Mouse (Mus musculus) liver, postnatal 0 days (tissue): ENCODE results near the gene Vezf1. TPM values are rescaled to one million over a fixed set of nuclear protein-coding genes. Genes with fewer than 3 reads are reported as not detected.

ENCODE experiments used
- ATAC-seq: fragments of 200-750 bp; cut with Nextera tagmentation; 2 replicates; pipeline ENCODE4 v1.8.0; 2017; ENCODE audit warnings: mild to moderate bottlenecking, moderate library complexity
- DNase-seq: peaks from one replicate; pipeline ENCODE4 v3.0.0-alpha.2; 2016
- H3K27ac ChIP-seq: fragments of 300-500 bp; sonication (generic); 2 replicates; pipeline ENCODE4 v1.5.1; 2014; ENCODE audit warnings: antibody characterized with exemption, moderate library complexity, mild to moderate bottlenecking, low read depth
- H3K27me3 ChIP-seq: fragments of 300-500 bp; sonication (generic); 2 replicates; pipeline ENCODE4 v1.6.1; 2014; ENCODE audit warnings: low read length, control low read depth, mixed read lengths; ENCODE audit not compliant: insufficient read depth
- H3K36me3 ChIP-seq: fragments of 300-500 bp; sonication (generic); replicated peaks from 2 replicates; pipeline ENCODE4 v1.6.1; 2014; ENCODE audit warnings: mild to moderate bottlenecking, control low read depth, low read length, moderate library complexity, mixed read lengths; ENCODE audit not compliant: insufficient read depth
- H3K4me1 ChIP-seq: fragments of 300-500 bp; sonication (generic); 2 replicates; pipeline ENCODE4 v1.6.1; 2014; ENCODE audit warnings: antibody characterized with exemption, mild to moderate bottlenecking, control low read depth; ENCODE audit not compliant: insufficient read depth
- H3K4me2 ChIP-seq: fragments of 300-500 bp; sonication (generic); 2 replicates; pipeline ENCODE4 v1.6.1; 2014; ENCODE audit warnings: low read depth, mild to moderate bottlenecking, low read length, moderate library complexity, mixed read lengths
- H3K4me3 ChIP-seq: fragments of 300-500 bp; sonication (generic); 2 replicates; pipeline ENCODE4 v1.5.1; 2014; ENCODE audit warnings: low read depth, low read length
- H3K9ac ChIP-seq: fragments of 300-500 bp; sonication (generic); replicated peaks from 2 replicates; pipeline ENCODE4 v1.6.1; 2014; ENCODE audit warnings: mild to moderate bottlenecking, moderate library complexity
- H3K9me3 ChIP-seq: fragments of 300-500 bp; sonication (generic); 2 replicates; pipeline ENCODE4 v1.6.1; 2016; ENCODE audit warnings: mild to moderate bottlenecking, control low read depth, low read length, mixed read lengths
- CTCF ChIP-seq: sonication (generic); IDR thresholded peaks from 2 replicates; pipeline ENCODE4 v1.5.1; 2016; ENCODE audit warnings: antibody characterized with exemption, low read depth
- EP300 ChIP-seq: IDR thresholded peaks from 2 replicates; pipeline ENCODE4 v1.6.1; 2016; ENCODE audit warnings: antibody characterized with exemption, low read depth, mild to moderate bottlenecking
- WGBS: fragments of 180-500 bp; shearing (Covaris S2); extraction: QIAGEN DNeasy Blood & Tissue Kit; methylation state at CpG from one replicate; pipeline ENCODE4 v1.1.7; 2014; ENCODE audit not compliant: insufficient replicate concordance; 5-methylcytosine and 5-hydroxymethylcytosine counted together
- polyA plus RNA-seq: library from polyadenylated mRNA; unstranded; fragments of >200 nt; fragmentation: Nextera tagmentation; extraction: Ambion mirVana; gene quantifications from 2 replicates; pipeline ENCODE4 v1.2.1, GENCODE M21; 2015

Gene Vezf1
- polyA plus RNA-seq, 1 experiment from 2014 or later = 6.3 TPM

- ATAC-seq (no peak), DNase-seq (no peak)
- H3K4me3 ChIP-seq = no peak overlapping the region
- WGBS = 46% methylated on average over 5 of the region's 5 CpGs
- no peaks in the 10 kb centered on the region for H3K9me3 ChIP-seq
- no peak overlapping the region for H3K4me2 ChIP-seq
- H3K27me3 ChIP-seq = no peaks in the 10 kb centered on the region
- H3K27ac ChIP-seq = no peak overlapping the region
- TF ChIP-seq CTCF (no peak), EP300 (no peak)
- no peaks in the 10 kb centered on the region for H3K36me3 ChIP-seq
- H3K9ac ChIP-seq = no peak overlapping the region
- peaks cover 9% of the 10 kb centered on the region for H3K4me1 ChIP-seq
These were observed 21.1 kb downstream of the Vezf1 start for GRCm38 (mm10) chr11:88089150-88089549.

- Histone ChIP-seq H3K27me3 (0 out of 2 replicates have a peak, but pooled peaks cover 3% of the 10 kb centered on the region), H3K4me3 (no peak overlapping the region), H3K4me2 (no peak overlapping the region), H3K4me1 (peaks cover 9% of the 10 kb centered on the region), H3K36me3 (no peaks in the 10 kb centered on the region), H3K9me3 (no peaks in the 10 kb centered on the region), H3K27ac (no peak overlapping the region), H3K9ac (no peak overlapping the region)
- TF ChIP-seq EP300 (no peak), CTCF (no peak)
- DNase-seq = no peak
- 50% methylated on average over 5 of the region's 5 CpGs for WGBS
- no peak for ATAC-seq
These were observed 22.2 kb downstream of the Vezf1 start for GRCm38 (mm10) chr11:88090293-88090692.

GRCm38 (mm10) chr11:88091949-88092348 lies 23.9 kb downstream of the Vezf1 start:
- TF ChIP-seq CTCF (no peak), EP300 (no peak)
- no peak overlapping the region for H3K9ac ChIP-seq
- no peak overlapping the region for H3K4me3 ChIP-seq
- no peak overlapping the region for H3K27ac ChIP-seq
- 19% methylated on average over 1 of the region's 1 CpGs for WGBS
- no peak overlapping the region for H3K4me2 ChIP-seq
- DNase-seq = no peak
- peaks cover 3% of the 10 kb centered on the region; the same call in 1 of the 2 replicates for H3K27me3 ChIP-seq
- H3K4me1 ChIP-seq = peaks cover 6% of the 10 kb centered on the region
- no peaks in the 10 kb centered on the region for H3K36me3 ChIP-seq
- ATAC-seq = no peak
- no peaks in the 10 kb centered on the region for H3K9me3 ChIP-seq

- H3K4me2 ChIP-seq = no peak overlapping the region
- no peaks in the 10 kb centered on the region for H3K9me3 ChIP-seq
- H3K4me1 ChIP-seq = peaks cover 8% of the 10 kb centered on the region
- H3K4me3 ChIP-seq = no peak overlapping the region
- no peaks in the 10 kb centered on the region for H3K36me3 ChIP-seq
- no peak for ATAC-seq
- H3K27me3 ChIP-seq = peaks cover 40% of the 10 kb centered on the region
- TF ChIP-seq CTCF = no peak
- no peak for TF ChIP-seq EP300
- 26% methylated on average over 4 of the region's 4 CpGs for WGBS
- DNase-seq = no peak
- no peak overlapping the region for H3K9ac ChIP-seq
- no peak overlapping the region for H3K27ac ChIP-seq
These were observed 29.1 kb downstream of the Vezf1 start for GRCm38 (mm10) chr11:88097173-88097572.

GRCm38 (mm10) chr11:88098021-88098729 lies 30.1 kb downstream of the Vezf1 start, which contains the start of gene Cuedc1:
TSS of gene Cuedc1 (plus strand) at chr11:88098058.
- Histone ChIP-seq H3K4me3 (peak within 1 kb of the TSS; percentile 57), H3K36me3 (no peaks in the 10 kb centered on the region), H3K27me3 (peaks cover 40% of the 10 kb centered on the region), H3K4me2 (peak within 1 kb of the TSS; percentile 78), H3K9me3 (no peaks in the 10 kb centered on the region), H3K27ac (no peak within 1 kb of the TSS), H3K4me1 (peaks cover 8% of the 10 kb centered on the region), H3K9ac (peak within 1 kb of the TSS; percentile 57; the same call in 1 of the 2 replicates)
- ATAC-seq = no peak
- peak; percentile 56 for TF ChIP-seq EP300
- TF ChIP-seq CTCF = no peak
- 31% methylated on average over 17 of the region's 17 CpGs for WGBS
- DNase-seq = no peak

- Histone ChIP-seq H3K9me3 (no peaks in the 10 kb centered on the region), H3K9ac (peak overlapping the region; percentile 57), H3K4me1 (peaks cover 8% of the 10 kb centered on the region), H3K4me2 (peak overlapping the region; percentile 78), H3K27me3 (peaks cover 40% of the 10 kb centered on the region), H3K27ac (peak overlapping the region; percentile 59), H3K4me3 (peak overlapping the region; percentile 57), H3K36me3 (no peaks in the 10 kb centered on the region)
- WGBS = under 1% methylated on average over 70 of the region's 95 CpGs
- ATAC-seq = peak; percentile 62
- peak; percentile 72 for DNase-seq
- TF ChIP-seq CTCF (peak; percentile 48), EP300 (no peak)
These were observed 30.9 kb downstream of the Vezf1 start for GRCm38 (mm10) chr11:88098787-88099598.
